Mouse (Mus musculus): ENCODE measurements around the gene Pkhd1.

Gene Pkhd1

DNA sequence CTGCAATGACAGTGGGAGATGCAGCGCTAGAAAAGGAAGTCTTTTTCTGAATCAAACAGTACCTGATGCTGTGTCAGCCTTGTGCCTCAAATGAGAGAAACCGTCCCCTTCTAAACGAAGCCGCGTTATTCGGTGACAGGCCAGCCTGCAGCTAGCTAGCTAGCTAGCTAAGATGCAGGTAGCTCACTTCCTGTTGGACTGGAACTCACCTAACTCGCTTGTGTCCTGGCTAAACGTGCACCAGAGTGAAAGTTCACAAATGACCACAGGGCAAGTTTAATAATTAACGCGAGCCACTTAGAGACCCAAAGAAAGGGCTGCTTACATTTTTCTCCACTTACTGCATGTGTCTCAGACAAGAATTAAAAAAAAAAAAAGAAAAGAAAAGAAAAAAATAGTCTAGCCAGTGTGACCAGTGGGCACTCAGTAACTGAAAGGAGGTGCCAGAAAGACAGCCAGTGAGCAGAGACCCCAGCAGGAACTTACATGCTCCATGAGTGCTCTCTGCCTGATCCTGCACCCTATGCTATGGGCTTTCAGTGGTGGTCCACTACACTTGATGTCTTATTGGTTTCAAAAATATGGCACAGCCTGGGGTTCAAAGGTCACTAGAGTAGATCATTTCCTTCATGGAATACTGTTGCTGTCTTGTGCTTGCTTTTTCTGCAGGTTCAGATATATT is at the start of gene Pkhd1:
Gene Pkhd1, minus strand, starts transcription at position 216 of the 682 bp plus-strand sequence.
- DNase-seq = peak; percentile 43 to 58

- no peak for DNase-seq
These were observed 49.7 kb upstream of the Pkhd1 start for GRCm38 (mm10) chr1:20667567-20667966.

- DNase-seq = no peak
These were observed 48.4 kb upstream of the Pkhd1 start for GRCm38 (mm10) chr1:20666233-20666632.

GRCm38 (mm10) chr1:20655085-20655484 is 37.2 kb upstream of the Pkhd1 start:
- peak in 1 of 2 experiments; percentile 15 for DNase-seq

DNA sequence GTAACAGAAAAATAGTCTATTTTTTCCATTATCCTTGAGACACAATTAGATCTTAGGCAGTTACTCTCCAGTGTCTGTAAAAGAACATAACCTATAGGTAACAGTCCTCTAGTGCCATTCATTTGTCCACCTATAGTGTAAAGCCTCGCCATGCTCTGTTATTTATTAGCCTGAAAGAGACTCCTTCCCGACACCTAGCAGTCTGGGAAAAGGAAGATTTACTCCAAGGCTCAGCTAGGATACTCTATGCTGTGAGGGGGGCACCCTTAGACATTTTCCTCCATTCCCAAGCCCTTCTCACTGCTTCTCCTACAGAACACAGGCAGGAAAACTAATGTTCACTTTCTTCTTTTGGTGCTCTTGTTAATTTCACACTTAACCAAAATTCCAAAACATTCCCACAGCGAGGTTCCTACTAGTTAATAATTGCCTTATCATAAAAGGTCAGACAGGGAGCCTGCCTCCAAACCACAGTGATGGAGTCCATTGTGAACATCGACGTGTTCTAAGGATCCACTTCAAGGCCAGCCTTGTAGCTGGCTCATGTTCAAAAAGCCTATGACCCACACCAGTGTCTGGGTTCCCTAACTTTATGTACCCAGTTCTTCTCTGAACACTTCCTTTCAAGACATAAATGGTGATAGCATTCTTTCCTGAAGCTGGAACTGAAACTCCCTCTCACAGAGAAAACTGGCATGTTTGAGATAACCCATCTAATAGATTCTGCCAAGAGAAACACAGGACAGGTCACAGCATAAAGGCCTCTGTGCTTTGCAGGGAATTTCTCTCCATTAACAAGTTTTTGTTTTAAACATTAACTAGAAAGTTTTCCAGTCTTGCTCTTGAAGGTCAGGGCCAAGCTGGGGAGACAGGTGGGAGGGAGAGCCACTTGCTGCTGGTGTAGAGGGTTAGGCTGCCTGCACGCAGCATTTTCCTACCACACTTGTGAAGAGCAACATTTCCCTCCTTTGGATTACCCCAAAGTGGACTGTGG is 35.9 kb upstream of the Pkhd1 start:
- peak; percentile 35 to 60 for DNase-seq

DNA sequence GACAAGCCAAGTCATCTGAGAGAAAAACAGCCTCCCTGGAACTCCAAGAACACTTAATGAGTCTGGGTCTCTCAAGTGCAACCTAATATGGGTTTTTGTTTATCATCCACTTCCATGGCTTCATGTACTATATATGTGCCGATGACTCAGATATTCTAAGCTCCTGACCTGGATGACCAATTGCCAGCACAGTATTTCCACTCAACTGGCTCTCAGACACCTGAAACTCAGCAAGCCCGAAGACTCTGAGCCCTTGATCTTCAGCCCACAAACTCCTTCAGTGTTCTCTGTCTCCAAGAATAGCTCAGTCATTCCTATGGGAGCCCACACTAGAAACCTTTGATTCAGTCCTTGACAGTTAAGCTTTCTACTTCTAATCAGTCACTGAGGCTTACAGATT is 17.0 kb upstream of the Pkhd1 start:
- DNase-seq = no peak

DNA sequence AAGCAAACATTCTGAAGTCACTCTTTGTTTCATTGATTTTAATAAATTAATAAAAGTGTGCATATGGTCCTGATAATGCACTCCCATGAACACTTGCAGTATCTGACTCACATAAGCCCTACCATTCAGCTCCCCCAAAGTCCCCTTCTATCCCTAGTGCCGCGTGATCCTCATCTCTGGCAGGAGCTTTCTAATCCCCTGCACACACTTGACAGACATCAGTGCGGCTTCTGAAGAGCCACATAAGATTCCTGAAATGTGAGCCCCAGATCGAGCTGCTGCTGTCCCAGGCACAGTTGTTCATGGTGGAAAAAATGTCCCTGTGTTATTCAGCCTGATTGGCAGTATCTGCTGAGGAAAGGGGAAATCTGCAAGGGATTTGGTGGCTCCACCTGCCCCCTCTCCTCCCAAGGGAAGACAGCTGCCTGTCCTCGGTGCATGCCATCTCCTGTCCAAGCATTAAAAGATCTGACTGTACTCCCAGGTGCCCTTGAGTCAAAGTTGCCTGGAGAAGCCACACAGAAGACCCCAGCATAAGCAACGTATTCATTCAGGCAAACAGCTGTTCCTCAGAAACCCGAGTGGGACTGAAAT is 15.5 kb upstream of the Pkhd1 start:
- DNase-seq = no peak

GRCm38 (mm10) chr1:20624564-20624963 is 6.7 kb upstream of the Pkhd1 start:
- no peak for DNase-seq

DNA sequence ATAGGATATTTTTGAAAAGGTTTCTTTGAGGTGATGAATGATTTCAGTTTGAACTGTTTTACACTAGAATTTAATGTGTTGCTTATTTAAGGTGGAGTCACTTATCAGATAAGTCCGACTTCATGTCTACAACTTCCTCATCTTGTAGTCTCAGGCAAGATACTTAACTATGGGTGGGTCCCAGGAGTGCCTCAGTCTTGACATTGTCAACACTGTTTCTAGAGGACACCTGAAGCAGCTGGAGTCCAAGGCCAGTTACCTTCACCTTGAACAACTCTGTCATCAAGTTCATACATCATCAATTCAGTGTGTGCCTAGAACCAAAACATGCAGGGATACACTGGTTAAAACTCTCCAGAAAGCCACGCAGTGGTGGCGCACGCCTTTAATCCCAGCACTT is 5.5 kb upstream of the Pkhd1 start:
- DNase-seq = no peak

DNA sequence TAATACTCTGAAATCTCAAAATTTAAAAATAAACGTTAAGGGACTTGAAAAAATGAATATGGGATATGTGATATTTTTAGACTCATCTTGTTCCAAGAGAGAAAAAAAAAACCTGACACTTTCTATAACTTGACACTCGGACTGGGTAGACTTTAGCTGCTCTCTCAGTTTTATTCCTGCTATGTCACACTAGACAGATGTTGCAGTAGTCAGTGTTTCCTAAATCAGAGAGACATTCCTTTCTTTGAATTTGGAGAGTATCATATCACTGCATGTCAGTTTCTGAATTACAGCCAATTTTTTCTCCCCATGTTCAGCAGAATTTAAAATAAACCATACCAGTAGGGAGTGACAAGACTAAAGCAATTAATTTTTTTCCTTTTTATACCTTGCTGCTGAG is 2.7 kb upstream of the Pkhd1 start:
- DNase-seq = no peak

DNA sequence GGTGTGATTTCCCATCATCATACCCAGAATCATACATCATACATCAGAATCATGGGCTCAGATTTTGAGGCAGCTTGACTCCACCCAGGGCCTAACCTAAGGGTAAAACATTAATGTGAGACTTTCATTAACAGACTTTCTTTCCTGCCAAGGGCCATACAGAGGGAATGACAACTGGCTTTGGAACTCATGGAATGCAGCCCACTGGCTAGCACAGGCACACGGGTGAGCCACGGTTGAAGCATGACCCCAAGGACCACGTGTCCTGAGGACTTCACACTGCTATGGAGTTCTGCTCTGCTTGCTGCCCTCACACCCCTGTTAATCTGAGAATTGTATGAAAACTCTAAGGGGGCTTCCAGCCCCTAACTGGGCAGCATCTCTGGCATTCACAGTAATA is 1.5 kb upstream of the Pkhd1 start:
- DNase-seq = peak; percentile 35 to 71

- DNase-seq = peak; percentile 62 to 66
These were observed 5.2 kb downstream of the Pkhd1 start for GRCm38 (mm10) chr1:20612643-20613042.

- no peak for DNase-seq
These were observed 12.4 kb downstream of the Pkhd1 start for GRCm38 (mm10) chr1:20605489-20605888.

DNA sequence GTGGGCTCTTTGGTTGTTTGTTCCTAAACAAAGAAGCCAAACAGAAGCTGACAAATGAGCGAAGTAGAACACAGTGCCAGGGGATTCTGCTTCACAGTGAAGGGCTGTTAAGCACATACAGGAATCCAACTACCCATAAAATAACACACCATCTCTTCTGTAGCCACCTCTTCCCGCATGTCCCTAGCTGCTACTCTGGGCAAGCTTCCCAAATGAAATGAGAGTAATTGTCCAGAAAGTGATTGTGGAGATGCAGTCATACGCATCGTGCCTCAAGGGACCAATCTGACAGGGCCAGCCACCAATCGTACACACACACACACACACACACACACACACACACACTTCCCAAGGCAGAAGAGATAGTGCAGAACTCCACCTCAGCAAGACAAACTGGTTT is 27.4 kb downstream of the Pkhd1 start:
- no peak for DNase-seq

- DNase-seq = no peak
These were observed 46.4 kb downstream of the Pkhd1 start for GRCm38 (mm10) chr1:20571469-20571868.

GRCm38 (mm10) chr1:20569430-20569829 is 48.4 kb downstream of the Pkhd1 start:
- DNase-seq = no peak

DNA sequence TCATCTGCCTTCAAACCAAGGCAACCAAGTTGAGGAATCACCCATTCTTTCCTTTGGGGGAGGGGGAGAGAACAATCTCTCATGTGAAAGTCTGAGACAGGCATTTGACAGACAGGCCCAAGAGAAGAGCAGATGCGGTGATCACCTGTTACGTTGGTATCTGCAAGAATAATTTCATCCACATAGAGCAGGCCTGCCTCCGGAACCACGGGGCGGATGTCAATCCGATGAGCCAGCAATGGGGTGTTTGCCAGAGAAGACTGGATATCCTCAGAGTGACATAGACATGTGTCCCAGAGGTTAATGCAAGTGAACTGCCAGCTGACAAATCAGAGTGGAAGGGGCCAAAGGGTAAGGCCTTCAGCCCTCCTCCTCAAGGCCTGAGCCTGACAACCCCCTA is 59.4 kb downstream of the Pkhd1 start:
- no peak for DNase-seq

DNA sequence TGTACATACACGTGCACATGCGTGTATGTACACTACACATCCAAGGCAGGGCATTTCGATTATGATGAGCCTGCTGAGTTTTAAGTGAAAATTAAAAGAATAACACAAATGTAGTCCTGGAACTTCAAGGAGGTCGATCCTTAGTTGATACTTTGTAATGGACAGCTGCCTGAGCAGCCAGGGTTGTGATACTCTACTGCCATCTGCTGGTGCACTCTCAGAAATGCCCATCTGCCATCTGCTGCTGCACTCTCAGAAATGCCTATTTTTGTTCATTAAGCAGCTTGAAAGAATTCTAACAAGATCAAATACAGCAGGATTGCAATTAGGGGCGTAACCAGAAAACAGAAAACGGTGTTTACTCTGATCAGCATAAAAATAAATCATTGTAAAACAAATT is 63.5 kb downstream of the Pkhd1 start:
- peak; percentile 48 to 55 for DNase-seq

- DNase-seq = no peak
These were observed 66.5 kb downstream of the Pkhd1 start for GRCm38 (mm10) chr1:20551334-20551733.

GRCm38 (mm10) chr1:20544526-20544925 is 73.3 kb downstream of the Pkhd1 start:
- no peak for DNase-seq

DNA sequence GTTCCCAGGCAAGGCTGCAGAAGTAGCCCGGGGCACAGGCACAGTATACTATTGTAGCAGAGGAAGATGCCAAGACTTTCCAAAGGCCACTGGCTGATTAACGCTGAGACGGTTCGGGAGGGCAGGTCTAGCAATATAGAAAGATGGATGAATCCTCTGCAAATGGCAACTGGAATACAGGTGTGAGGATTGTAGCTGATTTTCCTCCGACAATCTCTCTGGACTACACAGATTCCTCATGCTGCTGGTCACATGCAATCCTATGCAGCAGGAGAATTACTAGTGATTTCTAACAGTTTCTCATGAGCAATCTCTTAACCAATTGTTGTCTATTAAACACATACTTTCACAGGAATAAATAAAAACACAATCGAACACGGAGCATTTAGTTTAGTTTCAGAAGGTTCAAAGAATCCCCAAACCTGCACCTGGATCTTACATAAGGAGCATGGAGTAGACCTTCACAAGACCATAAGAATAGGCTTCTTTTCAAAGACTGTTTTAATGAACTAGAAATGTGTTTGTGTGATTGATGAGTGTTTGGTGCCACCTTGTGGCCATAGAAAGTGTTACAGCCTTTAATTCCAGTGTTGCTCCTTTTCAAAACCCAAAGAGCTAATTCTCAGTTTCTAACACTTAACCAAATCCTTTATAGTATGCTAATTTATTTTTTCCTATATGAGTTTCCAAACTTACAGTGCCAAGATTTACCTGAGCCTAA is 104.3 kb downstream of the Pkhd1 start:
- DNase-seq = peak; percentile 56 to 59

- no peak for DNase-seq
These were observed 118.9 kb downstream of the Pkhd1 start for GRCm38 (mm10) chr1:20498965-20499364.

- DNase-seq = no peak
These were observed 131.8 kb downstream of the Pkhd1 start for GRCm38 (mm10) chr1:20486087-20486486.

All from kidney, postnatal 4 days (tissue).